In the genomic region with DNA sequence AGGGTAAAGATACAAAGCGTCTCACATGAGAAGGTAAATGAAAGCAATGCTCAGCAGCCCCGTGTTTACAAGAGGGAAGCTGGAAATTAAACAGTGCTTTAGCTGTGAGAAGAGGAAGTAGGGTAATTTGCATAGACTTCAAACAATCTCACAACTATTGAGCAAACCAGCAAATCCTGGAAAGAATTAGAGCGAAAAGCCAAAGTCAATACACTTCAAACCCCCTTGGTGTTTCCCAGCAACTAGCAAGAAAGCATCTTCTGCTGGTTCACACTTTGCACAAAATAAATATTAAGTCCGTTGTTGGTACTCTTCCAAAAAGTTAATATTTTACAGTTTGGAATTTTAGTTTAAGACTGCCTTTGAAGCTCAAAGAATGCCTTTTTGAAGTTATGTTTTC, we compare ENCODE assay signal across 17 mouse cellular contexts. TPM values are rescaled to one million over a fixed set of nuclear protein-coding genes. Genes with fewer than 3 reads are reported as not detected.
DNase-seq lines count a peak whose midpoint lies in the region; ATAC-seq and TF ChIP-seq lines count a peak whose summit lies in the region.
"Had no signal": no experiment of that assay in that cellular context is flagged by ENCODE, and none has a peak within 500 bp of the region (broad histone marks: within the 10 kb centered on the region; RNA-seq: fewer than 3 reads in every experiment).

No protein-coding gene starts in this region.

- H3K4me3 ChIP-seq in kidney, embryonic 16.5 days (ENCODE audit: low read length), result no peak overlapping the region
- H3K4me3 ChIP-seq in CH12.LX (replicated peaks in 1 of 3; ENCODE audit: low read depth in 2 of 3, low read length in 2 of 3, poor library complexity in 1 of 3), result no peak overlapping the region
- no peak overlapping the region for H3K4me3 ChIP-seq in forebrain, embryonic 16.5 days (replicated peaks; ENCODE audit: low read length)
- H3K4me3 ChIP-seq: heart, embryonic 12.5 days; left cerebral cortex, adult 2 months; limb, embryonic 13.5 days had no signal

- DNase-seq in kidney, postnatal 10 days, result no peak
- peak; percentile 35 for DNase-seq in CH12.LX (ENCODE audit: extremely low read depth)
- peak; percentile 69 for DNase-seq in lung, postnatal 25 days (ENCODE audit: low spot score)
- DNase-seq in thymus, postnatal 25 days, result no peak
- DNase-seq: cerebellum, postnatal 10 days; gastrocnemius, postnatal 25 days; right cerebral cortex, postnatal 25 days had no signal

- peak; percentile 60 for TF ChIP-seq EP300 in CH12.LX (IDR thresholded peaks at IDR 0.05; ENCODE audit: low read length)

- H3K27ac ChIP-seq in kidney, embryonic 16.5 days (ENCODE audit: low read length), result peak overlapping the region; percentile 56
- no peak overlapping the region for H3K27ac ChIP-seq in CH12.LX (ENCODE audit: insufficient read depth, low read depth)
- H3K27ac ChIP-seq in forebrain, embryonic 16.5 days (ENCODE audit: low read length), result no peak overlapping the region
- H3K27ac ChIP-seq: left cerebral cortex, adult 2 months; limb, embryonic 13.5 days had no signal

- dilution Hi-C loops in CH12.LX (cut with MboI; ENCODE audit: extremely low pct_ligation_motif_present, extremely low pct_unique_long_range_greater_than_20kb, low sequenced_read_pairs), result no loop called here

- H3K27me3 ChIP-seq in kidney, embryonic 16.5 days (ENCODE audit: insufficient read depth, low read length), result 0 out of 2 replicates have a peak, but pooled peaks cover 3% of the 10 kb centered on the region
- H3K27me3 ChIP-seq in CH12.LX (replicated peaks), result no peaks in the 10 kb centered on the region
- 0 out of 2 replicates have a peak, but pooled peaks cover 2% of the 10 kb centered on the region for H3K27me3 ChIP-seq in forebrain, embryonic 16.5 days (replicated peaks; ENCODE audit: control insufficient read depth, insufficient read depth, low read length)

- no peak overlapping the region for H3K9ac ChIP-seq in kidney, embryonic 16.5 days (replicated peaks; ENCODE audit: low read length)
- no peak overlapping the region for H3K9ac ChIP-seq in CH12.LX (ENCODE audit: insufficient read depth, low read depth)
- no peak overlapping the region for H3K9ac ChIP-seq in forebrain, embryonic 16.5 days (replicated peaks; ENCODE audit: low read depth, low read length)
- H3K9ac ChIP-seq: heart, embryonic 12.5 days; limb, embryonic 13.5 days had no signal

- H3K4me2 ChIP-seq in kidney, embryonic 16.5 days (replicated peaks; ENCODE audit: low read depth, low read length), result no peak overlapping the region
- peak overlapping the region; percentile 65; the same call in 1 of the 2 replicates for H3K4me2 ChIP-seq in CH12.LX (ENCODE audit: insufficient read depth, low read depth, poor library complexity, severe bottlenecking)
- no peak overlapping the region for H3K4me2 ChIP-seq in forebrain, embryonic 16.5 days (ENCODE audit: low read length)
- H3K4me2 ChIP-seq: heart, embryonic 12.5 days; limb, embryonic 13.5 days; midbrain, embryonic 11.5 days had no signal

- no peaks in the 10 kb centered on the region for H3K9me3 ChIP-seq in kidney, embryonic 16.5 days (ENCODE audit: low read length)
- peaks cover 2% of the 10 kb centered on the region for H3K9me3 ChIP-seq in CH12.LX (replicated peaks; ENCODE audit: low read length)
- H3K9me3 ChIP-seq in forebrain, embryonic 16.5 days (ENCODE audit: control insufficient read depth, low read length), result no peaks in the 10 kb centered on the region; the same call in 1 of the 2 replicates
- H3K9me3 ChIP-seq: heart, embryonic 12.5 days; limb, embryonic 13.5 days had no signal

- ATAC-seq in kidney, embryonic 16.5 days (ENCODE audit: low FRiP score, low TSS enrichment), result no peak
- peak; percentile 36; the same call in 1 of the 2 replicates for ATAC-seq in common myeloid progenitor, adult 5-6 weeks (replicated peaks; ENCODE audit: low read depth, poor library complexity, severe bottlenecking)
- no peak for ATAC-seq in forebrain, embryonic 16.5 days
- ATAC-seq: activated CD4-positive, CD25-positive, alpha-beta regulatory T cell, adult 4 months; intestine, postnatal 0 days had no signal

- no peaks in the 10 kb centered on the region for H3K79me2 ChIP-seq in CH12.LX (replicated peaks; ENCODE audit: control insufficient read depth, extremely low read depth, insufficient read depth, poor library complexity, severe bottlenecking)

- TF ChIP-seq CTCF in CH12.LX (conservative IDR thresholded peaks at IDR 0.05 in 1 of 2, IDR thresholded peaks at IDR 0.05 in 1 of 2; ENCODE audit: low read depth in 2 of 2, low read length in 2 of 2), result no peak

- TF ChIP-seq RAD21 in CH12.LX (IDR thresholded peaks at IDR 0.05; ENCODE audit: low read depth, low read length), result no peak

- H3K36me3 ChIP-seq in kidney, embryonic 16.5 days (ENCODE audit: insufficient read depth, low read length), result no peaks in the 10 kb centered on the region
- H3K36me3 ChIP-seq in CH12.LX (replicated peaks in 1 of 2; ENCODE audit: control insufficient read depth in 1 of 2, insufficient read depth in 1 of 2, low read length in 1 of 2), result no peaks in the 10 kb centered on the region
- no peaks in the 10 kb centered on the region for H3K36me3 ChIP-seq in forebrain, embryonic 16.5 days (ENCODE audit: control insufficient read depth, insufficient read depth)
- H3K36me3 ChIP-seq: heart, embryonic 12.5 days; limb, embryonic 13.5 days had no signal

- H3K4me1 ChIP-seq in kidney, embryonic 16.5 days (ENCODE audit: insufficient read depth, low read length), result peaks cover 33% of the 10 kb centered on the region
- peaks cover 4 to 21% of the 10 kb centered on the region in 2 experiments; a peak in 2 of 4 replicates for H3K4me1 ChIP-seq in CH12.LX (ENCODE audit: control insufficient read depth in 1 of 2, insufficient read depth in 2 of 2)
- peaks cover 9% of the 10 kb centered on the region for H3K4me1 ChIP-seq in forebrain, embryonic 16.5 days (replicated peaks; ENCODE audit: control insufficient read depth, insufficient read depth, low read length)

- 23% methylated on average over 4 of the region's 4 CpGs for WGBS in kidney, embryonic 16.5 days
- 40% methylated on average over 4 of the region's 4 CpGs for WGBS in forebrain, embryonic 16.5 days

- in situ Hi-C loops in CH12.LX (cut with MboI; ENCODE audit: low pct_ligation_motif_present, low pct_unique_long_range_greater_than_20kb, low sequenced_read_pairs), result no loop called here

- TF ChIP-seq POLR2A in CH12.LX (IDR thresholded peaks at IDR 0.05; ENCODE audit: low read depth, low read length), result no peak

TF ChIP-seq in CH12.LX, 34 proteins besides CTCF, POLR2A, EP300 and RAD21:
- TF ChIP-seq BHLHE40 (IDR thresholded peaks at IDR 0.05; ENCODE audit: low read depth, low read length), result 0 out of 2 replicates have a peak, but pooled peaks have one; percentile 25
- no peak for TF ChIP-seq ZC3H11A (IDR thresholded peaks at IDR 0.05; ENCODE audit: low read depth, low read length)

RNA-seq across cellular contexts. Expression of gene Erich2, which starts 2.7 kb away (rescaled TPM):
- polyA plus RNA-seq in kidney, embryonic 16.5 days (2015; fragmentation: Nextera tagmentation; extraction: Ambion mirVana), result 2.6 and 2.7 TPM in 2 replicates
- total RNA-seq in CH12.LX (2012; rRNA removed) (not detected in 2 replicates), CH12.LX (2014; rRNA removed) (not detected in 2 replicates)
- polyA plus RNA-seq in CH12.LX (2012; ENCODE audit: insufficient read length, low read depth), result 0.24 and 0.27 TPM in 2 replicates
- not detected in 2 replicates for total RNA-seq in common myeloid progenitor, adult 5-6 weeks (2017)
- polyA plus RNA-seq in forebrain, embryonic 16.5 days (2015; fragmentation: Nextera tagmentation; extraction: Ambion mirVana), result 1.3 and 2.6 TPM in 2 replicates
- total RNA-seq: gastrocnemius, postnatal 25 days had no signal
- polyA plus RNA-seq: activated CD4-positive, CD25-positive, alpha-beta regulatory T cell, adult 4 months; liver, embryonic 16.5 days had no signal

RNA-seq across cellular contexts. Expression of gene Sp5, which starts 31.2 kb away (rescaled TPM):
- polyA plus RNA-seq in kidney, embryonic 16.5 days (2015; fragmentation: Nextera tagmentation; extraction: Ambion mirVana), result 1.9 and 2.1 TPM in 2 replicates
- total RNA-seq in CH12.LX (2012; rRNA removed), result not detected in 2 replicates
- not detected in 2 replicates for total RNA-seq in CH12.LX (2014; rRNA removed)
- not detected in 2 replicates for polyA plus RNA-seq in CH12.LX (2012; ENCODE audit: insufficient read length, low read depth)
- total RNA-seq in common myeloid progenitor, adult 5-6 weeks (2017), result not detected in 2 replicates
- 1.8 and 2.0 TPM in 2 replicates for polyA plus RNA-seq in forebrain, embryonic 16.5 days (2015; fragmentation: Nextera tagmentation; extraction: Ambion mirVana)
- total RNA-seq: gastrocnemius, postnatal 25 days had no signal
- polyA plus RNA-seq: activated CD4-positive, CD25-positive, alpha-beta regulatory T cell, adult 4 months; liver, embryonic 16.5 days had no signal

RNA-seq across cellular contexts. Expression of gene Gad1, which starts 47.0 kb away (rescaled TPM):
- polyA plus RNA-seq in kidney, embryonic 16.5 days (2015; fragmentation: Nextera tagmentation; extraction: Ambion mirVana), result 0.11 and 0.28 TPM in 2 replicates
- total RNA-seq in CH12.LX (2012; rRNA removed) (0.50 and 1.4 TPM in 2 replicates), CH12.LX (2014; rRNA removed) (1.7 and 1.9 TPM in 2 replicates)
- polyA plus RNA-seq in CH12.LX (2012; ENCODE audit: insufficient read length, low read depth), result 1.2 and 1.3 TPM in 2 replicates
- not detected in 2 replicates for total RNA-seq in common myeloid progenitor, adult 5-6 weeks (2017)
- polyA plus RNA-seq in forebrain, embryonic 16.5 days (2015; fragmentation: Nextera tagmentation; extraction: Ambion mirVana), result 77.5 and 96.0 TPM in 2 replicates

Comparison
In these comparisons a context has a peak if more than half of its experiments do, and no peak if none do; other contexts are left out.
1. DNase-seq: peak in CH12.LX (single experiment) and lung, postnatal 25 days (single experiment); none in kidney, postnatal 10 days (single experiment) and thymus, postnatal 25 days (single experiment).
2. RNA of gene Gad1, which starts 47.0 kb away (polyA plus RNA-seq): 77.5 to 96.0 TPM in forebrain, embryonic 16.5 days; 1.2 to 1.3 TPM in CH12.LX and 0.11 to 0.28 TPM in kidney, embryonic 16.5 days; every median in the first group is over 10 times any median in the second.